Mouse (Mus musculus): ENCODE data around the gene Nme4.

DNA sequence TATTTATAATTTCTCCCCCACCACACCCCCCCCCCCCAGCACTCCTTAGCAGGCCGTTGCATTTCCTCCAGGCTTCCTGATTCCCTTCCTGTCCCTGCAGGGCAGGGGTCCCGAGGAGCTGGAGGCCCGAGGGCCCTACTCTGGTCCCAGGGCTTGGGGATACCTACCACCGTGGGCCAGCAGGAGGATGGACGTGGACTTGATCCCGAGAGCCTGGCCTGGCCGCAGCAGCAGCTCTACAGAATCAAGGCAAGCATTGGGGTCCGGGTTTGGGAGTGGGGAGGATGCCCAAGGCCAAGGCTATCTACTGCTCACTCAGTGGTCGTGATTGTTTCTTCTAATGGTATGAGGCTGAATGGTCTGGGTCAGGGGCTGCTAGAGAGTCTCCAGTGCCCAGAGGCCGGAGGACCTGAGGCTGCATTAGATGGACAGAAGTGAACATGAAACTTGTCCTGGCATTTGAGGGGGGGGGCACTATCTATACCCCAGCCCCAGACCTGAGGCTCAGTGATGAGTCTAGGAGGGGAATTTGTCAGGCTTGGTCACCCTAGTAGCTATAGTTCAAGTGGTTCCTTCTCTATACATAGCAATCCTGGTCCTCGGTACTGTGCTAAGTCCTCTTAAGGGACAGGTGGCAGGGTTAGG is 41.8 kb upstream of the Nme4 start:
- TF ChIP-seq CTCF (conservative IDR thresholded peaks at IDR 0.05 in 1 of 2, IDR thresholded peaks at IDR 0.05 in 1 of 2; ENCODE audit: low read depth in 2 of 2, low read length in 2 of 2) (no peak), E2F4 (IDR thresholded peaks at IDR 0.05; ENCODE audit: insufficient replicate concordance, low read depth, low read length) (no peak), POLR2A (IDR thresholded peaks at IDR 0.05; ENCODE audit: low read depth, low read length) (no peak), POLR2AphosphoS2 (IDR thresholded peaks at IDR 0.05; ENCODE audit: low read depth, low read length) (no peak), ELF1 (IDR thresholded peaks at IDR 0.05; ENCODE audit: low read depth, low read length) (no peak), EP300 (IDR thresholded peaks at IDR 0.05; ENCODE audit: low read length) (no peak), CHD2 (IDR thresholded peaks at IDR 0.05; ENCODE audit: low read length) (no peak), ZMIZ1 (IDR thresholded peaks at IDR 0.05; ENCODE audit: low read depth, low read length) (no peak), ZC3H11A (IDR thresholded peaks at IDR 0.05; ENCODE audit: low read depth, low read length) (no peak), MAFK (IDR thresholded peaks at IDR 0.05; ENCODE audit: insufficient replicate concordance, low read length) (no peak)

Data from CH12.LX (cell line).